Mouse (Mus musculus) embryonic facial prominence, embryonic 13.5 days (tissue): ENCODE results near the gene Rhbdd3. TPM values are rescaled to one million over a fixed set of nuclear protein-coding genes. Genes with fewer than 3 reads are reported as not detected.

Experiments
- ATAC-seq: fragments of 200-750 bp; cut with Nextera tagmentation; 2 replicates; pipeline ENCODE4 v1.8.0; 2017; ENCODE audit warnings: low read depth; ENCODE audit not compliant: insufficient number of reproducible peaks, insufficient read depth, low FRiP score, low TSS enrichment
- H3K27ac ChIP-seq: fragments of 300-500 bp; sonication (generic); 2 replicates; pipeline ENCODE4 v1.5.1; 2015; ENCODE audit warnings: moderate library complexity, mild to moderate bottlenecking, inconsistent platforms
- H3K27me3 ChIP-seq: fragments of 300-500 bp; sonication (generic); 2 replicates; pipeline ENCODE4 v1.6.1; 2015; ENCODE audit warnings: mild to moderate bottlenecking, inconsistent platforms
- H3K36me3 ChIP-seq: fragments of 300-500 bp; sonication (generic); 2 replicates; pipeline ENCODE4 v1.6.1; 2015; ENCODE audit warnings: mild to moderate bottlenecking, inconsistent platforms
- H3K4me1 ChIP-seq: fragments of 300-500 bp; sonication (generic); 2 replicates; pipeline ENCODE4 v1.6.1; 2015; ENCODE audit warnings: inconsistent platforms
- H3K4me2 ChIP-seq: fragments of 300-500 bp; sonication (generic); 2 replicates; pipeline ENCODE4 v1.6.1; 2015; ENCODE audit warnings: moderate library complexity, mild to moderate bottlenecking, inconsistent platforms
- H3K4me3 ChIP-seq: fragments of 300-500 bp; sonication (generic); 2 replicates; pipeline ENCODE4 v1.5.1; 2015; ENCODE audit warnings: mild to moderate bottlenecking, inconsistent platforms
- H3K9ac ChIP-seq: fragments of 300-500 bp; sonication (generic); 2 replicates; pipeline ENCODE4 v1.6.1; 2015; ENCODE audit warnings: mild to moderate bottlenecking, inconsistent platforms
- H3K9me3 ChIP-seq: fragments of 300-500 bp; sonication (generic); 2 replicates; pipeline ENCODE4 v1.6.1; 2016; ENCODE audit warnings: inconsistent platforms
- WGBS: fragments of 180-500 bp; shearing (Covaris S2); methylation state at CpG from one replicate; pipeline ENCODE4 v1.1.7; 2015; ENCODE audit warnings: mixed read lengths; 5-methylcytosine and 5-hydroxymethylcytosine counted together
- polyA plus RNA-seq: library from polyadenylated mRNA; unstranded; fragments of >200 nt; fragmentation: Nextera tagmentation; extraction: Ambion mirVana; gene quantifications from 2 replicates; pipeline ENCODE4 v1.2.1, GENCODE M21; 2015

Gene Rhbdd3
- polyA plus RNA-seq, 1 experiment from 2014 or later = 27.9 TPM

DNA sequence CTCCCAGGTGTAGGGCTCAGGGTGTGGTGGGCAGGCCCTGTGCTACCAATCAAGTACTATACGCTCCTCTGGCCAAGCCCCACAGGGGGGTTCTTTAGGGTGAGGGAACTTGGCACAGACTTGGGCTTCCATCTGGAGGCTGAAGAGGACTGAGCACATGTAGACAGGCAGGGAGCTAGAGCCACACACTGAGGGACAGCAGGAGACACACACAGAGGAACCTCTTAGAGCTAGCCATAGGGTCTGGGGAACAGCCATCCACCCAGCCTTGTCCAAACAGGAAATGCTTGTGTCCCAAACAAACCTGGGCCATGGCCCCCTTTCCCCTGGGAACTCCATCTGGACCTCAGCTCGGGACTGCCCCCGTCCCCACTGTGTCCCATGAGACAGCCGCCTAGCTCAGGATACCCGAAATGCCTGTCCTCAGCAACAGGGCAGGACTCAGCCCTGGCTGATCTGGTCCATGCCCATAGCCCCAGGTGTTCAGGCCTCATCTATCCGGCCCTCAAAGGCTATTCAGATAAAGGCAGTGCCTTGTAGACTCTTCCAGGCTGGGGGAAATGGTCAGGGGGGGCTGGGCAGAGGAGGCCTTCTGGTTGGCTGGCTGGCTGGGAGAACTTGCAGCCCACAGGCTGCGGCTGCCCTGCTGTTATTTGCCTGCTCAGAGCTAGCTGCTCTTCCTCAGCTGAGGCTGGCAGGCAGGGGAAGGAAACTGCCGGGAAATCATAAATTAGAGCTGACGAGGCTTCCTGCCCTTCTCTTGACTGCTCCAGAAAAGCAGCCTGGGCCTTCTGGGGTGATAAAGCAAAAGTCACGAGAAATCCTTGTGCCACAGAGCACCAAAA, 56.5 kb downstream of the Rhbdd3 start:
- H3K27me3 ChIP-seq = peaks cover 10% of the 10 kb centered on the region
- H3K9ac ChIP-seq = no peak overlapping the region
- no peaks in the 10 kb centered on the region for H3K36me3 ChIP-seq
- H3K9me3 ChIP-seq = no peaks in the 10 kb centered on the region
- WGBS = 40% methylated on average over 10 of the region's 10 CpGs
- no peak for ATAC-seq
- H3K4me1 ChIP-seq = peaks cover 32% of the 10 kb centered on the region
- no peak overlapping the region for H3K4me3 ChIP-seq
- H3K4me2 ChIP-seq = no peak overlapping the region
- H3K27ac ChIP-seq = no peak overlapping the region

Other genes starting within 250 kb of the Rhbdd3 start
- 55.7 and 61.4 TPM in 2 replicates for gene Nf2, start 249.4 kb upstream of the Rhbdd3 start, polyA plus RNA-seq
- gene Nipsnap1, start 225.0 kb upstream of the Rhbdd3 start, polyA plus RNA-seq = 61.6 and 65.8 TPM in 2 replicates
- 37.6 and 39.7 TPM in 2 replicates for gene Thoc5, start 203.6 kb upstream of the Rhbdd3 start, polyA plus RNA-seq
- 0.14 and 0.23 TPM in 2 replicates for gene Nefh, start 150.9 kb upstream of the Rhbdd3 start, polyA plus RNA-seq
- gene Ap1b1, start 112.1 kb upstream of the Rhbdd3 start, polyA plus RNA-seq = 47.2 and 49.1 TPM in 2 replicates
- 0.29 and 0.49 TPM in 2 replicates for gene Rasl10a, start 40.8 kb upstream of the Rhbdd3 start, polyA plus RNA-seq
- gene Gas2l1, start 33.6 kb upstream of the Rhbdd3 start, polyA plus RNA-seq = 25.8 and 30.0 TPM in 2 replicates
- gene Ewsr1, start 340 bp downstream of the Rhbdd3 start, polyA plus RNA-seq = 859 and 909 TPM in 2 replicates
- gene Emid1, start 53.3 kb downstream of the Rhbdd3 start, polyA plus RNA-seq = 50.4 and 50.8 TPM in 2 replicates
- gene Kremen1, start 162.6 kb downstream of the Rhbdd3 start, polyA plus RNA-seq = 23.8 and 25.1 TPM in 2 replicates